Mouse (Mus musculus) C2C12 (cell line): Measurements from ENCODE around the gene Lrrc4c. TPM values are rescaled to one million over a fixed set of nuclear protein-coding genes. Genes with fewer than 3 reads are reported as not detected.

Experiments used
- H3K27me3 ChIP-seq: one replicate; pipeline ENCODE4 v1.6.1; 2011; ENCODE audit not compliant: control insufficient read depth, insufficient read depth, insufficient read length
- H3K36me3 ChIP-seq: one replicate; pipeline ENCODE4 v1.6.1; 2011; ENCODE audit not compliant: control insufficient read depth, insufficient read depth
- H3K4me3 ChIP-seq: one replicate; pipeline ENCODE4 v1.5.1; 2011; ENCODE audit warnings: mild to moderate bottlenecking, control low read depth; ENCODE audit not compliant: poor library complexity, insufficient read depth, severe bottlenecking
- H3K79me2 ChIP-seq: one replicate; pipeline ENCODE4 v1.6.1; 2011; ENCODE audit not compliant: control insufficient read depth, insufficient read depth
- H3K79me3 ChIP-seq: one replicate; pipeline ENCODE4 v1.6.1; 2011; ENCODE audit warnings: low read depth, control low read depth
- H3ac ChIP-seq: one replicate; pipeline ENCODE3; 2011; ENCODE audit warnings: low read depth; ENCODE audit not compliant: control insufficient read depth, insufficient read length
- CEBPB ChIP-seq: IDR thresholded peaks from one replicate; pipeline ENCODE4 v1.6.1; 2011; ENCODE audit warnings: low read depth, mild to moderate bottlenecking, control low read depth, moderate library complexity
- CTCF ChIP-seq: IDR thresholded peaks from one replicate; pipeline ENCODE4 v1.5.1; 2011; ENCODE audit not compliant: control insufficient read depth, insufficient read depth, insufficient read length
- FOSL1 ChIP-seq: IDR thresholded peaks from one replicate; pipeline ENCODE4 v1.8.0; 2011; ENCODE audit warnings: mild to moderate bottlenecking, low read length; ENCODE audit not compliant: poor library complexity, insufficient read depth, severe bottlenecking
- MAX ChIP-seq: IDR thresholded peaks from one replicate; pipeline ENCODE4 v1.6.1; 2011; ENCODE audit warnings: mild to moderate bottlenecking, control low read depth
- MYOD1 ChIP-seq: IDR thresholded peaks from one replicate; pipeline ENCODE4 v1.6.1; 2011; ENCODE audit warnings: low read depth; ENCODE audit not compliant: control insufficient read depth, insufficient read length
- MYOG ChIP-seq: IDR thresholded peaks from one replicate; pipeline ENCODE4 v1.6.1; 2011; ENCODE audit not compliant: control insufficient read depth, insufficient read length; ENCODE audit errors: extremely low read depth
- USF1 ChIP-seq: IDR thresholded peaks from one replicate; pipeline ENCODE4 v1.6.1; 2011; ENCODE audit warnings: low read depth, mild to moderate bottlenecking, control low read depth, moderate library complexity
- polyA plus RNA-seq: library from polyadenylated mRNA; unstranded; fragments of >200 nt; fragmentation: generic; extraction: Trizol; gene quantifications from one replicate; pipeline ENCODE4 v1.2.1, GENCODE M21; 2012; ENCODE audit warnings: missing spikeins

The Lrrc4c gene
- polyA plus RNA-seq, 1 experiment = 1.6 TPM

GRCm38 (mm10) chr2:97497069-97497468 is 1179.1 kb downstream of the Lrrc4c start:
- no peaks in the 10 kb centered on the region for H3K36me3 ChIP-seq
- TF ChIP-seq MYOD1 = no peak
- no peak for TF ChIP-seq FOSL1
- TF ChIP-seq MYOG = no peak
- TF ChIP-seq USF1 = no peak
- no peak for TF ChIP-seq CTCF
- TF ChIP-seq MAX = no peak
- no peak for TF ChIP-seq CEBPB
- H3K4me3 ChIP-seq = no peak overlapping the region
- no peaks in the 10 kb centered on the region for H3K27me3 ChIP-seq
- H3K79me2 ChIP-seq = no peaks in the 10 kb centered on the region
- H3ac ChIP-seq = no peak overlapping the region
- H3K79me3 ChIP-seq = no peaks in the 10 kb centered on the region

GRCm38 (mm10) chr2:97502501-97502900 is 1184.5 kb downstream of the Lrrc4c start:
- no peaks in the 10 kb centered on the region for H3K79me3 ChIP-seq
- no peak overlapping the region for H3K4me3 ChIP-seq
- H3K79me2 ChIP-seq = no peaks in the 10 kb centered on the region
- H3ac ChIP-seq = no peak overlapping the region
- no peaks in the 10 kb centered on the region for H3K27me3 ChIP-seq
- TF ChIP-seq CEBPB = no peak
- no peaks in the 10 kb centered on the region for H3K36me3 ChIP-seq

GRCm38 (mm10) chr2:97504902-97505301 is 1186.9 kb downstream of the Lrrc4c start:
- Histone ChIP-seq H3K79me2 (no peaks in the 10 kb centered on the region), H3K4me3 (no peak overlapping the region), H3K36me3 (no peaks in the 10 kb centered on the region), H3K27me3 (no peaks in the 10 kb centered on the region), H3K79me3 (no peaks in the 10 kb centered on the region), H3ac (no peak overlapping the region)
- TF ChIP-seq CTCF (no peak), CEBPB (no peak)

- no peaks in the 10 kb centered on the region for H3K79me2 ChIP-seq
- no peak for TF ChIP-seq FOSL1
- TF ChIP-seq MYOD1 = no peak
- no peak for TF ChIP-seq MYOG
- no peak for TF ChIP-seq USF1
- TF ChIP-seq MAX = no peak
- TF ChIP-seq CTCF = no peak
- TF ChIP-seq CEBPB = no peak
- no peak overlapping the region for H3ac ChIP-seq
- no peak overlapping the region for H3K4me3 ChIP-seq
- H3K79me3 ChIP-seq = no peaks in the 10 kb centered on the region
- no peaks in the 10 kb centered on the region for H3K36me3 ChIP-seq
- no peaks in the 10 kb centered on the region for H3K27me3 ChIP-seq
These were observed 1206.4 kb downstream of the Lrrc4c start for GRCm38 (mm10) chr2:97524256-97524922.

- Histone ChIP-seq H3K79me3 (no peaks in the 10 kb centered on the region), H3K4me3 (no peak overlapping the region), H3K27me3 (no peaks in the 10 kb centered on the region), H3ac (no peak overlapping the region), H3K36me3 (no peaks in the 10 kb centered on the region), H3K79me2 (no peaks in the 10 kb centered on the region)
- no peak for TF ChIP-seq MYOG
- no peak for TF ChIP-seq MYOD1
- TF ChIP-seq CTCF = no peak
- no peak for TF ChIP-seq USF1
- TF ChIP-seq CEBPB = no peak
- TF ChIP-seq FOSL1 = no peak
- TF ChIP-seq MAX = no peak
These were observed 1207.1 kb downstream of the Lrrc4c start for GRCm38 (mm10) chr2:97525107-97525506.

GRCm38 (mm10) chr2:97530622-97531021 is 1212.7 kb downstream of the Lrrc4c start:
- no peaks in the 10 kb centered on the region for H3K79me3 ChIP-seq
- H3K27me3 ChIP-seq = no peaks in the 10 kb centered on the region

More at GRCm38 (mm10) chr2:97530622-97531021, 1212.7 kb downstream of the Lrrc4c start:
- Histone ChIP-seq H3ac (no peak overlapping the region), H3K4me3 (no peak overlapping the region), H3K36me3 (peaks cover 4% of the 10 kb centered on the region), H3K79me2 (no peaks in the 10 kb centered on the region)
- no peak for TF ChIP-seq FOSL1
- no peak for TF ChIP-seq USF1
- no peak for TF ChIP-seq MYOG
- no peak for TF ChIP-seq MAX
- TF ChIP-seq MYOD1 = no peak
